Mouse (Mus musculus): ENCODE results near the gene Myo1d.

DNA sequence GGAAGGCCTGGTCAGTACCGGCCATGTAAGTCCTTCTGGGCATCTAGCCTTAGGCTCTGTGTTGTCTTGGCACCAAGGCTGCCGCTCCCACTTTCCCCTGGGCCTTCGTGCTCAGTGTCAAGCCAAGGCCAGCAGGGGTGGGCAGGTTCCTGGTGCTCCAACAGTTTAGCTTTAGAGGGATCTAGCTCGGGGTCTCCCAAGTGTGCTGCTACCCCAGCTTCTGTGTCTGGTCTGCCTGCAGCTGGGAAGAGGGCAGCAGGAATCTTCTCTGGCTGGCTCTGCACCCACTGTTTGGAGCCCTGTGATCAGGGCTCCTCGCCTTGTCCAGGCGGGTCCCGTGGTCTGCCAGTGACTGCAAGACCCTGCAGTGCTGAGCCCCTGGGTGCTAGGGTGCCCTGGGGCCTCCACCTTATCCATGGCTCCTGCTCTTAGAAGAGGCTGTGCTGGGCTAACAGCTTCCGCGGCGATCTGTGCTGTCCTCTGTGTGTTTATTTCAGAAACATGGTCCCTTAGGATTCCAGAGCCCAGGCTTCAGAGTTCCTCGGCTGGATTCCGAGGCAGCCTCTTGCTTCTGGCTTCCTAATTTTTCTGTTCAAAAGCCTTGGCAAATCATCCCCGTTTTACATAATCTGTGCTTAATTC is 298.3 kb downstream of the Myo1d start:
- TF ChIP-seq CTCF (IDR thresholded peaks at IDR 0.05; ENCODE audit: insufficient read depth, low read depth, low read length) (no peak), POLR2A (IDR thresholded peaks at IDR 0.05; ENCODE audit: insufficient read depth, low read depth, low read length) (no peak)
